ENCODE assay signal across 13 mouse cellular contexts in the genomic region with DNA sequence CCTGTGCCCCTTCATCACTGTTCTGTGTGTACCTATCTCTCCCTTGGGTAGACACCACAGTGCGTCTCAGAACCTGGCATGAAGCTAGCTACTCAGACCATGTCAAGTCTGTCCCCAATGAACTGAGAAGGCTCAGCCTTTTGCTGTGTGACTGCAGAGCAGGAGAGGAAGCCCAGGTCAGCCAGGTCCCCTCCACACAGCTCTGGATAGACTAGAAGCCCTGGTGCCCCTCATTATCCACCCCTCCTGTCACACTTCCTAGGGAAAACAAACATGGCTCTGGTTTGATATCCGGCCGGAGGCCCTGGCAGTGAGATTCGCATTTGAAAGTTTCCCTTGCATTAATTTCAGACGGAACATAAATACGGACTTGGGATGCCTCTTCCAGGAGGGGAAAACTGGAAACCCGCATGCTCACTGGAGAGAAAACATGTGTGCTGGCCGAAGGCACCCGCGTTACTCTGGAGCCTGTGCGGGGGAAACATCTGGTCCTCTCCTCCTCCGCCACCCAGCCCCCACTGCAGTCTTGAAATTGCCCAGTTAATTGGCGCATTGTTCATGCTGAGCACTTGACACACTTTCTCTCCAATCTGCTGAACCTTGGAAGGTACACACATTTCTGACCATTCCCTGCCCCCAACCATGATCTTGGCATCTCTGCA.
DNase-seq lines count a peak whose midpoint lies in the region; ATAC-seq and TF ChIP-seq lines count a peak whose summit lies in the region.
"Had no signal": no experiment of that assay in that cellular context is flagged by ENCODE, and none has a peak within 500 bp of the region (broad histone marks: within the 10 kb centered on the region; RNA-seq: fewer than 3 reads in every experiment).

No protein-coding gene starts in this region.

- H3K9me3 ChIP-seq in heart, embryonic 13.5 days, result no peaks in the 10 kb centered on the region
- H3K9me3 ChIP-seq in midbrain, embryonic 10.5 days (replicated peaks), result no peaks in the 10 kb centered on the region
- H3K9me3 ChIP-seq in midbrain, postnatal 0 days (ENCODE audit: low read length), result no peaks in the 10 kb centered on the region
- H3K9me3 ChIP-seq in heart, postnatal 0 days (replicated peaks; ENCODE audit: control insufficient read depth, low read length), result no peaks in the 10 kb centered on the region
- H3K9me3 ChIP-seq: liver, embryonic 13.5 days; neural tube, embryonic 12.5 days had no signal

- no peak for TF ChIP-seq CTCF in midbrain, postnatal 0 days (IDR thresholded peaks at IDR 0.05)
- no peak for TF ChIP-seq CTCF in heart, postnatal 0 days (IDR thresholded peaks at IDR 0.05; ENCODE audit: low read depth)

- H3K4me3 ChIP-seq in heart, embryonic 13.5 days, result no peak overlapping the region
- H3K4me3 ChIP-seq in midbrain, embryonic 10.5 days, result no peak overlapping the region
- no peak overlapping the region for H3K4me3 ChIP-seq in midbrain, postnatal 0 days (ENCODE audit: low read depth, low read length)
- no peak overlapping the region for H3K4me3 ChIP-seq in heart, postnatal 0 days (ENCODE audit: low read depth, low read length)
- H3K4me3 ChIP-seq: liver, embryonic 13.5 days; neural tube, embryonic 12.5 days had no signal

- peak; percentile 26; the same call in 1 of the 2 replicates for ATAC-seq in heart, embryonic 13.5 days (ENCODE audit: extremely low read depth, insufficient number of reproducible peaks, low FRiP score, low TSS enrichment)
- ATAC-seq in midbrain, postnatal 0 days (ENCODE audit: low FRiP score), result no peak
- peak; percentile 30; the same call in 1 of the 2 replicates for ATAC-seq in heart, postnatal 0 days (ENCODE audit: insufficient read depth, low read depth)

- 45% methylated on average over 13 of the region's 13 CpGs for WGBS in heart, embryonic 13.5 days
- WGBS in midbrain, embryonic 10.5 days, result 72% methylated on average over 13 of the region's 13 CpGs
- 75% methylated on average over 13 of the region's 13 CpGs for WGBS in midbrain, postnatal 0 days
- WGBS in heart, postnatal 0 days, result 53% methylated on average over 13 of the region's 13 CpGs

- TF ChIP-seq EP300 in heart, postnatal 0 days (IDR thresholded peaks at IDR 0.05; ENCODE audit: low read depth), result no peak

- peak overlapping the region; percentile 32 for H3K27ac ChIP-seq in heart, embryonic 13.5 days (replicated peaks)
- H3K27ac ChIP-seq in midbrain, embryonic 10.5 days (replicated peaks), result peak overlapping the region; percentile 13; the same call in 1 of the 2 replicates
- no peak overlapping the region for H3K27ac ChIP-seq in midbrain, postnatal 0 days (ENCODE audit: low read depth, low read length)
- H3K27ac ChIP-seq in heart, postnatal 0 days (ENCODE audit: low read depth), result no peak overlapping the region
- H3K27ac ChIP-seq: liver, embryonic 13.5 days; neural tube, embryonic 12.5 days had no signal

- H3K9ac ChIP-seq in heart, embryonic 13.5 days, result no peak overlapping the region
- no peak overlapping the region for H3K9ac ChIP-seq in midbrain, postnatal 0 days (replicated peaks; ENCODE audit: low read length, poor library complexity, severe bottlenecking)
- no peak overlapping the region for H3K9ac ChIP-seq in heart, postnatal 0 days (replicated peaks; ENCODE audit: low read depth, low read length)
- H3K9ac ChIP-seq: liver, embryonic 13.5 days; neural tube, embryonic 12.5 days had no signal

- H3K27me3 ChIP-seq in heart, embryonic 13.5 days (replicated peaks), result peaks cover 93% of the 10 kb centered on the region
- no peaks in the 10 kb centered on the region for H3K27me3 ChIP-seq in midbrain, embryonic 10.5 days (ENCODE audit: low read depth, poor library complexity, severe bottlenecking)
- no peaks in the 10 kb centered on the region for H3K27me3 ChIP-seq in midbrain, postnatal 0 days (ENCODE audit: insufficient read depth, low read length)
- no peaks in the 10 kb centered on the region for H3K27me3 ChIP-seq in heart, postnatal 0 days (ENCODE audit: control insufficient read depth, insufficient read depth, low read length)
- H3K27me3 ChIP-seq: liver, embryonic 13.5 days; neural tube, embryonic 12.5 days had no signal

- peaks cover 26% of the 10 kb centered on the region for H3K4me1 ChIP-seq in heart, embryonic 13.5 days
- H3K4me1 ChIP-seq in midbrain, embryonic 10.5 days, result peaks cover 11% of the 10 kb centered on the region
- no peaks in the 10 kb centered on the region for H3K4me1 ChIP-seq in midbrain, postnatal 0 days (ENCODE audit: insufficient read depth, low read length)
- H3K4me1 ChIP-seq in heart, postnatal 0 days (ENCODE audit: control insufficient read depth, insufficient read depth), result peaks cover 11% of the 10 kb centered on the region; the same call in 1 of the 2 replicates
- H3K4me1 ChIP-seq: liver, embryonic 13.5 days had no signal

- H3K4me2 ChIP-seq in heart, embryonic 13.5 days, result no peak overlapping the region
- no peak overlapping the region for H3K4me2 ChIP-seq in midbrain, postnatal 0 days (ENCODE audit: low read depth, low read length, poor library complexity, severe bottlenecking)
- H3K4me2 ChIP-seq in heart, postnatal 0 days (ENCODE audit: low read depth, low read length), result no peak overlapping the region
- H3K4me2 ChIP-seq: liver, embryonic 13.5 days; neural tube, embryonic 12.5 days had no signal

- no peak for DNase-seq in heart, adult 18-20 months
- DNase-seq in midbrain, embryonic 10.5 days (ENCODE audit: low spot score), result peak; percentile 18
- DNase-seq in midbrain, postnatal 0 days (ENCODE audit: low spot score), result no peak
- no peak for DNase-seq in heart, postnatal 0 days (ENCODE audit: low spot score)
- peak; percentile 67 for DNase-seq in retina, postnatal 1 day
- DNase-seq in B cell, adult 2 months, result no peak
- DNase-seq: adrenal gland, postnatal 25 days; kidney, adult 18-20 months; liver, embryonic 13.5 days; thymus, postnatal 25 days had no signal

- H3K36me3 ChIP-seq in heart, embryonic 13.5 days, result no peaks in the 10 kb centered on the region
- 0 out of 2 replicates have a peak, but pooled peaks cover 7% of the 10 kb centered on the region for H3K36me3 ChIP-seq in midbrain, embryonic 10.5 days
- H3K36me3 ChIP-seq in midbrain, postnatal 0 days (ENCODE audit: insufficient read depth, low read length), result no peaks in the 10 kb centered on the region
- H3K36me3 ChIP-seq in heart, postnatal 0 days (replicated peaks; ENCODE audit: control insufficient read depth, insufficient read depth, low read length), result peaks cover 6% of the 10 kb centered on the region; the same call in 1 of the 2 replicates
- H3K36me3 ChIP-seq: G1E; liver, embryonic 13.5 days; neural tube, embryonic 12.5 days had no signal

Comparison
In these comparisons a context has a peak if more than half of its experiments do, and no peak if none do; other contexts are left out.
1. H3K27ac ChIP-seq: peak in heart, embryonic 13.5 days (single experiment) and midbrain, embryonic 10.5 days (single experiment); none in midbrain, postnatal 0 days (single experiment) and heart, postnatal 0 days (single experiment).
2. DNase-seq: peak in midbrain, embryonic 10.5 days (single experiment) and retina, postnatal 1 day (single experiment); none in heart, adult 18-20 months (0 of 2), midbrain, postnatal 0 days (single experiment), heart, postnatal 0 days (single experiment) and B cell, adult 2 months (0 of 2).